Mouse (Mus musculus) T-cell, adult 66 days (primary cell): ENCODE measurements around the gene Gsap. TPM values are rescaled to one million over a fixed set of nuclear protein-coding genes. Genes with fewer than 3 reads are reported as not detected.

ENCODE experiments used
- total RNA-seq, 2 experiments: library from RNA; stranded (reverse); gene quantifications; 3 replicates in 1 of 2; 4 replicates in 1 of 2; pipeline ENCODE4 v1.2.4; 2023

Gene Gsap
- total RNA-seq, result 10 to 100 TPM; 14.1 to 19.5 TPM

GRCm38 (mm10) chr5:21185764-21186685 is at the start of gene Gsap:
Gsap (plus strand) TSS chr5:21186255.

Other genes starting within 250 kb of the Gsap start
- 10 to 100 TPM; 65.7 to 68.1 TPM for gene Rsbn1l, start 229.9 kb upstream of the Gsap start, total RNA-seq
- gene Ptpn12, start 130.3 kb upstream of the Gsap start, total RNA-seq, result 10 to 100 TPM; 46.0 TPM
- gene Fgl2, start 186.4 kb downstream of the Gsap start, total RNA-seq, result 10 to 100 TPM in 1 of 2 experiments, 1 to 10 TPM in 1; 7.4 to 10.6 TPM
- gene Ccdc146, start 238.4 kb downstream of the Gsap start, total RNA-seq, result not detected
- gene Fam185a, start 238.7 kb downstream of the Gsap start, total RNA-seq, result 1 to 10 TPM; 3.2 to 5.7 TPM